Mouse (Mus musculus): ENCODE data around the gene Atp2b4. TPM values are rescaled to one million over a fixed set of nuclear protein-coding genes. Genes with fewer than 3 reads are reported as not detected.

Gene Atp2b4
- polyA plus RNA-seq, 1 experiment from 2014 or later: 13.9 TPM

DNA sequence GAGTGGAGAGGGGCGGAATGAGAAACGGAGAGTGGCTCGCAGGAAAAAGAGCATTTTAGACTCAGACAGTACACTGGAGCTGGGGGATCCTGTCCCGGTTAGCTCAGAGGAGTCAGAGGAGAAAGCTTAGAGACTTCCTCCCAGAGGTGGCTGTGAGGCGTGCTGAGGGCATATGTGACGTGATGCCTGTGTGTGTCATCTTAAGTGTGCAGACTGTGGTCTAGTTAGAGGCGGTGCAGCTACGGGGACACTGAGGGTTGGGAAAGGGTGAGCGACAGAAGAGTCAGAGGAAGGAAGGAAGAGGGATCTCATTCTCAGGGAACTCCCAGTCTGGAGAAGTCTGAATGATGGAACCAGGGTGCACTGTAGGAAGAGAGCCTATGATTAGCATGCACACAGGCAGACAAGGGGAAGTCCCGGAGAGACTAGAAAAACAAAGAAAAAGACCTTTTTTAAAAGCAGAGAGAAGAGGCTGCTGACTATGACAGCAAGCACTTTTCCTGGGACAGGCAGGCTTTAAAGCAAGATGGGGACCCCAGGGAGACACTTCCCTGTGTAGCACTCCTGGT lies 28.9 kb downstream of the Atp2b4 start:
- peak overlapping the region; percentile 54 for H3K9ac ChIP-seq
- H3K9me3 ChIP-seq: no peaks in the 10 kb centered on the region
- H3K27ac ChIP-seq (replicated peaks): peak overlapping the region; percentile 70

DNA sequence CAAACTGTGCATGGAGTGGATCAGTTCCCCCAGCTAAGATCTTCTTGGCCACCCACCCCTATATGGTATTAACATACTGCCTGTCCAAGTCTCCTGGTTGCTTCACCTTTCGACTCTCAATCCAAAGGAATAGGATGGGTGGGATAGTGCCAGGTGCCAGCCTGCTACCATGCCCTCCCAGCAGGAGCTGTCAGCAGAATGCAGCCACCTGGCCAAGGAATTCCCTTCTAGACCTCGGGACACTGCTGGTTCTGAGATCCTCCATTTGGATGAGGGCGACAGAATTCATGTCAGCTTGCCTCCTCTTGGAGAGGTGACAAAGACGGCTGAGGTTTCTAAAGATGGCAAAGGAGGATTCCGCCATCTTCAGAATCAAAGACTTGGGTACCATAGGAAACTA lies 32.8 kb downstream of the Atp2b4 start:
- H3K27ac ChIP-seq (replicated peaks): peak overlapping the region; percentile 69
- H3K4me3 ChIP-seq: no peak overlapping the region
- H3K27me3 ChIP-seq (replicated peaks): no peaks in the 10 kb centered on the region
- H3K4me1 ChIP-seq: peaks cover 71% of the 10 kb centered on the region
- WGBS: 72% methylated on average over 5 of the region's 5 CpGs
- H3K9ac ChIP-seq: no peak overlapping the region
- no peak overlapping the region for H3K4me2 ChIP-seq
- ATAC-seq (ENCODE audit: extremely low read depth, insufficient number of reproducible peaks, low FRiP score, low TSS enrichment): no peak
- peaks cover 14% of the 10 kb centered on the region; the same call in 1 of the 2 replicates for H3K36me3 ChIP-seq
- no peaks in the 10 kb centered on the region for H3K9me3 ChIP-seq

More for the DNA sequence above, 28.9 kb downstream of the Atp2b4 start:
- Histone ChIP-seq H3K27me3 (replicated peaks) (no peaks in the 10 kb centered on the region), H3K36me3 (peaks cover 14% of the 10 kb centered on the region; the same call in 1 of the 2 replicates), H3K4me2 (peak overlapping the region; percentile 11; the same call in 1 of the 2 replicates), H3K4me3 (no peak overlapping the region), H3K4me1 (peaks cover 43% of the 10 kb centered on the region)
- ATAC-seq (ENCODE audit: extremely low read depth, insufficient number of reproducible peaks, low FRiP score, low TSS enrichment): no peak
- WGBS: 51% methylated on average over 10 of the region's 10 CpGs

DNA sequence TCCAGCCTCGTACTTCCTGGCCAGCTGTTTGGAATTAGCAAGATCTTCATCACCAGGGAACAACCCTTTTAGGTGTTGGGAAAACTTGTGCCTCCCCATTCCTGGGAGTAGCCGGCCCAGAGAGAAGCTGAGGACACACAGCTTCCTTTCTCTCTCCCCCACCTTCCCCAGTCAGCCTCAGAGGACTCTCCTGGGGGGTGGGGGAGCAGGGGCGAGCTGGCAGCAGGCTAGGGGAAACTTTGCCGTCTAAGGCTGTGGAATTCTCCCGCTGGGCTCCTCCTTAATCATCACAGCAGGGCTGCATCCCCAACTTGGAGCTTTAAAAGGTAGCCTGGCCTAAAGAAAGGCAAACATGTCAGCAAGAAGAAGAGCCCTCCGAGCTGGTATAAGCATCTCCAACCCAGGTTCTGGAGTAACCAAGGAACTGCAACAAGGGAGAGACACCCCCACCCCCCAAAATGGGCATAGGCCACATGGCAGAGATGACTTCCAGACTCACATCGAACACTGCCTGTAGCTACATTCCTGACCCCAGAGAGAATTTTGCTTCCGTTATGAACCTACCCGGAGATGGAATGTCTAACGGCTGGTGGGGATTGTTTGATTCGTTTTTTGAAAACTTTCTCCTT lies 33.8 kb downstream of the Atp2b4 start:
- peak overlapping the region; percentile 20 for H3K9ac ChIP-seq
- peak overlapping the region; percentile 69 for H3K27ac ChIP-seq (replicated peaks)
- no peak for ATAC-seq (ENCODE audit: extremely low read depth, insufficient number of reproducible peaks, low FRiP score, low TSS enrichment)
- H3K4me3 ChIP-seq: no peak overlapping the region
- H3K9me3 ChIP-seq: no peaks in the 10 kb centered on the region
- WGBS: 18% methylated on average over 11 of the region's 11 CpGs
- no peaks in the 10 kb centered on the region for H3K27me3 ChIP-seq (replicated peaks)
- H3K36me3 ChIP-seq: peaks cover 14% of the 10 kb centered on the region; the same call in 1 of the 2 replicates
- H3K4me2 ChIP-seq: peak overlapping the region; percentile 27; the same call in 1 of the 2 replicates
- peaks cover 71% of the 10 kb centered on the region for H3K4me1 ChIP-seq

DNA sequence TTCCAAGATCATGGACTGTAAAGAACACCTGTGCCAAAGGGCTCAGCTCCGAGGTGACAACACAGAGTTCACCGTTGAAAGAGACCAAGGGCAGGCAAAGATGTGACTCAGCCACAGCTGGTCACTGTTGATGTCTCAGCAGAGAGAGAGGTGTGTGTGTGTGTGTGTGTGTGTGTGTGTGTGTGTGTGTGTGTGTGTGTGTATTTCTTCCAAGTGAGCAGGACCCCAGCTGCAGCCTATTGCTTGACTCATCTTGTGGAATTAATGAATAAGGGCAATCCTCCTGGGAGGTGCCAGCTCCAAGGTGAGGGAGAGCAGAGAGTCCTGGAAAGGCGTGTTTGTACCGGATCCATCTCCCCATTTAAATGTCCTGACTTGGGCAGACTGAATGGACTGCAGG lies 35.5 kb downstream of the Atp2b4 start:
- H3K4me3 ChIP-seq: no peak overlapping the region
- 0 out of 2 replicates have a peak overlapping the region, but pooled peaks have one; percentile 2 for H3K9ac ChIP-seq
- ATAC-seq (ENCODE audit: extremely low read depth, insufficient number of reproducible peaks, low FRiP score, low TSS enrichment): no peak
- no peak overlapping the region for H3K4me2 ChIP-seq
- 61% methylated on average over 4 of the region's 4 CpGs for WGBS
- no peak overlapping the region for H3K27ac ChIP-seq (replicated peaks)
- H3K36me3 ChIP-seq: peaks cover 14% of the 10 kb centered on the region; the same call in 1 of the 2 replicates
- H3K4me1 ChIP-seq: peaks cover 77% of the 10 kb centered on the region
- H3K9me3 ChIP-seq: no peaks in the 10 kb centered on the region
- no peaks in the 10 kb centered on the region for H3K27me3 ChIP-seq (replicated peaks)

DNA sequence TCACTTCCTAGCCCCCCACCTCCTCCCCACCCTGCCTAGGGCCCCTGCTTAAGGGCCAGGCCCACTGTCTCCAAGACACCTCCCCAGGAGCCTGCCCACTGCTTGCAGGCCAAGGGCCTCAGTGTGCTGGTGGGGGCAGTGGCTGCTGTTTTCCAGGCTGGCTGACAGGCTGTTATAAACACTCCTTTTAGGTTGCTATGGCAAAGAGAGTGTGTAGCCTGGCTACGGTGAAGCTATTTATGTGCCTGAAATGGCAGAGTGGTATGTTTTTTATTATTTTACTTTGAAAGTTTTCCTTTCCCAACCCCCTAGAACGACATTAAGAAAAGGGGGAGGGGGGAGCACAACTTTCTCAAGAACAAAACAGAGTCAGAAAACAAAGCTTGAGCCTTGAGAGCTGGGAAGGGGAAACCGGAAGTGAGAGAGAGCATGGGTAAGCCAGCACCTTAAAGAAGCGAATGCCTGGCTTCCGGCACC lies 37.9 kb downstream of the Atp2b4 start:
- Histone ChIP-seq H3K27me3 (replicated peaks) (no peaks in the 10 kb centered on the region), H3K4me2 (no peak overlapping the region), H3K27ac (replicated peaks) (peak overlapping the region; percentile 54), H3K9ac (peak overlapping the region; percentile 15; the same call in 1 of the 2 replicates), H3K36me3 (no peaks in the 10 kb centered on the region), H3K4me1 (peaks cover 86% of the 10 kb centered on the region), H3K4me3 (no peak overlapping the region), H3K9me3 (no peaks in the 10 kb centered on the region)
- 53% methylated on average over 5 of the region's 5 CpGs for WGBS
- no peak for ATAC-seq (ENCODE audit: extremely low read depth, insufficient number of reproducible peaks, low FRiP score, low TSS enrichment)

DNA sequence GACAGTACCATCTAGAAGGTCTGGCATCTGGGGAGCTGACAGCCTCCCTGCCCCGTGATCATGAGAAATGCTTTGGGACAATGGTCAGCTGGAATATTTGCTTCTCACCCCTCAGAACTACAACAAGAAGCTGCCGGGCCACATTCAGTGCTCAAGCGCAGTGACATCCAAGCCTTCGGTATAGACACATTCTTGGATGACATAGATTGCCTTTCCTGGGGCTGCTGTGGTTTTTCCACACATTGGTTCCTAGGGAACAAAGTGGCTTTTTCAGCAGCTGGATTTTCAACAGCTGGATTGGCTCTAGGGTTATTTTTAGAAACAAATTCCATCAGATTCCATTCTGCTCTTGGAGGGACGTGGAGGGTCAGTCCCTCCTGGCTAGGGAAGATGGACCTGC lies 39.6 kb downstream of the Atp2b4 start:
- H3K9ac ChIP-seq: no peak overlapping the region
- ATAC-seq (ENCODE audit: extremely low read depth, insufficient number of reproducible peaks, low FRiP score, low TSS enrichment): no peak
- peaks cover 69% of the 10 kb centered on the region for H3K4me1 ChIP-seq
- peaks cover 3% of the 10 kb centered on the region; the same call in 1 of the 2 replicates for H3K36me3 ChIP-seq
- H3K4me2 ChIP-seq: no peak overlapping the region
- no peaks in the 10 kb centered on the region for H3K9me3 ChIP-seq
- H3K27ac ChIP-seq (replicated peaks): peak overlapping the region; percentile 29
- 36% methylated on average over 5 of the region's 5 CpGs for WGBS
- H3K4me3 ChIP-seq: no peak overlapping the region
- H3K27me3 ChIP-seq (replicated peaks): no peaks in the 10 kb centered on the region

DNA sequence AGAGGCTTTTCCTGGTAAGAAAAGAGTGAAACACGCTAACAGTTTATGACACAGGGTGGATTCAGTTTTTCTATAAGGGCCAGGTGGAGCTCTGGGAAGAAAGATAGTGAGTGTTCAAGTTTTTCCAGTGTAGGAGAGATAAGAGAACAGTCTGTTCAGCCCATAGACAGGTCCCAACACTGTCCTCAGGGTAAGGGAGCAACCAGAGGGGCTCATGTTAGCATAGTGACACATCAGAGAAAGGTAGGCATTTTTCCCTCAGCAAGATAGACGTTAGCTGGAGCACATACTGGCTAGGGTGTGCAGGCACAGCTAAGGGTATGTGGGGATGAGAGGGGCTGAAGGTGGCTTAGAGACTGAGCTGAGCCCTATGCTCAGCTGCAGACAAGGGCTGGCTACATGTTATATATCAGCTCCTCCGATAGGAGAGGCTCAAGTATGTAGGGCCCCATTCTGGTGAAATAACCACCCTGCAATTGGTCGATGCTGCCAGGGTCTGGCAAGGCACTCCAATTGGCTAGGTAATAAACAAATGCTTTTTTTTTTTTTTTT lies 46.4 kb downstream of the Atp2b4 start:
- Histone ChIP-seq H3K9me3 (no peaks in the 10 kb centered on the region), H3K36me3 (peaks cover 23% of the 10 kb centered on the region), H3K27ac (replicated peaks) (0 out of 2 replicates have a peak overlapping the region, but pooled peaks have one; percentile 13), H3K4me3 (no peak overlapping the region), H3K9ac (0 out of 2 replicates have a peak overlapping the region, but pooled peaks have one; percentile 16), H3K4me2 (peak overlapping the region; percentile 20; the same call in 1 of the 2 replicates), H3K27me3 (replicated peaks) (no peaks in the 10 kb centered on the region), H3K4me1 (peaks cover 28% of the 10 kb centered on the region)
- no peak; the same call in 1 of the 2 replicates for ATAC-seq (ENCODE audit: extremely low read depth, insufficient number of reproducible peaks, low FRiP score, low TSS enrichment)
- WGBS: 53% methylated on average over 4 of the region's 4 CpGs

DNA sequence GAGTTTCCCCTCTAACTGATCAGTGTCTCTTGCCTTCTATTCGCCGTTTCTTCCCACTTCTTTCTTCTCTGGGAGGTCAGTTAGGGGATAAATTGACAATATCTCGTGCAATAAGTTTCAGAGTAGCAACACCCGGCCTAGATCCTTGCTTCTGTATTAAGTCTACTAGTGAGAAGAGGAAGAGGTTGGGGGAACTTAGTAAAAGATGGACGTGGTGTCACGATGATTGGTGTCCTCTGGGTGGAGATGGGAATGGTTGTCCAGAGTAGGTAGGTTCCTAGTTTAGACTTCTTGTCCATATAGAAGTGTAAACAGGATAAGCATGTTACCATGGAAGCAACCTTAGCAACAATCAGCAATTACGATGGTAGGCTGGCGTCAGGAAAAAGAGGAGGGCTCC lies 47.5 kb downstream of the Atp2b4 start:
- no peak for ATAC-seq (ENCODE audit: extremely low read depth, insufficient number of reproducible peaks, low FRiP score, low TSS enrichment)
- 81% methylated on average over 8 of the region's 8 CpGs for WGBS
- Histone ChIP-seq H3K9ac (no peak overlapping the region), H3K4me1 (peaks cover 29% of the 10 kb centered on the region), H3K36me3 (peaks cover 23% of the 10 kb centered on the region), H3K27me3 (replicated peaks) (no peaks in the 10 kb centered on the region), H3K9me3 (no peaks in the 10 kb centered on the region), H3K4me3 (no peak overlapping the region), H3K27ac (replicated peaks) (no peak overlapping the region), H3K4me2 (no peak overlapping the region)

DNA sequence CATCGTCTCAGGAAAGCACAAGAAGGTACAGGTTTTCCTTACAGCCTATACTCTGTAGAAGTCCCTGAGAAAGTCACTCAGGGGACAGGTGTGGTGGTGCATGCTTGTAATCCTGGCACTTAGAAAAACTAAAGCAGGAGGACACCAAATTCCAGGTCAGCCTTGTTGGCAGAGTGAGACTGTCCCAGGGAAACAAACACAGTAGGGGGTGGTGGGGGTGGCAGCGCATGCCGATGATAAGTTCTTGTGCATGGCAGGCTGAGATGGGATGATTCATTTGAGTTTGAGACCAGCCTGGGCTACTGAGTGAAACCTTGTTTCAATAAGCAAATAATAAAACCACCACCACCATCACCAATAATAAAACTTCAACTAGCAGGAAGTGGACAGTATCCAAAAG lies 49.2 kb downstream of the Atp2b4 start:
- Histone ChIP-seq H3K36me3 (peaks cover 23% of the 10 kb centered on the region), H3K9me3 (no peaks in the 10 kb centered on the region), H3K9ac (no peak overlapping the region), H3K4me1 (peaks cover 33% of the 10 kb centered on the region), H3K4me3 (no peak overlapping the region), H3K4me2 (no peak overlapping the region), H3K27me3 (replicated peaks) (no peaks in the 10 kb centered on the region), H3K27ac (replicated peaks) (no peak overlapping the region)
- WGBS: 82% methylated on average over 3 of the region's 3 CpGs
- no peak for ATAC-seq (ENCODE audit: extremely low read depth, insufficient number of reproducible peaks, low FRiP score, low TSS enrichment)

DNA sequence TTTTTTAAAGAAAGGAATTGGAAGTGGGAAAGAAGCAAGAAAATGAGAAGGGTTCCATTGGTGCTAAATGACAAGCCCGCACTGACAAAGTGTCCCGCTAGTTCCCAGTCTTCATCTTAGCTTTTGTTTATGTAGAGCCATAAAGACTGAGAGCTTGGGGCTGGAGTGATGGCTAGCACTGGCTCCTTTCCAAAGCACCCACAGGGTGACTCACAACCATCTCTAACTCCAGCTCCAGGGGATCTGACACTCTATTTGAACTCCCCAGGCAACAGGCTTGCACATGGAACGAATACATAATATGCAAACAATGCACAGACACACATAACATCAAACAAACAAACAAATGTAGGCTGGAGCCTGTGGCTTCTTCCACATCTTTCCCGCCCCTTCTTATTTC lies 50.9 kb downstream of the Atp2b4 start:
- H3K4me1 ChIP-seq: peaks cover 45% of the 10 kb centered on the region
- no peak overlapping the region for H3K9ac ChIP-seq
- no peak overlapping the region for H3K4me3 ChIP-seq
- no peaks in the 10 kb centered on the region for H3K27me3 ChIP-seq (replicated peaks)
- 80% methylated on average over 4 of the region's 4 CpGs for WGBS
- ATAC-seq (ENCODE audit: extremely low read depth, insufficient number of reproducible peaks, low FRiP score, low TSS enrichment): no peak
- peaks cover 18% of the 10 kb centered on the region; the same call in 1 of the 2 replicates for H3K36me3 ChIP-seq
- H3K9me3 ChIP-seq: no peaks in the 10 kb centered on the region
- no peak overlapping the region for H3K27ac ChIP-seq (replicated peaks)
- H3K4me2 ChIP-seq: no peak overlapping the region

DNA sequence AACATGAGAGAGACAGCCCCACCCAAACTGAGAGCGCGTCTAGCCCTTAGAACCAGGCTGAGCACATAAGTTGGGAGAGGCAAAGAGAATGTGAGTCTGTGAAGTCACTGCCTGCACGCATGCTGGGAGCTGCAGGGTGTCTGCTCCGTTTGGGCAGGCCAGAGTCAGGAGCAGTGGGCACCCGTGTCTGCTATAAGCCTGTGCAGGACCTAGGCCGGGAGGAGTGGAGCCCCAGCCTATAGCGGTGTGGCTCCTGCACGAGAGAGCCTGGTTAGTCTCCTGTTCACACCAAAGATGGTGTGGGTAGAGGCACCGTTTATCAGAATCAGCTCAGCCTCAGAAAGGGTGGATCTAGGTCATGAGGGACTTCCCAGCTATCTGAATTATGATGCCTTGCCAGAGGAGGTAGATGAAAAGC lies 55.8 kb downstream of the Atp2b4 start:
- H3K27me3 ChIP-seq (replicated peaks): no peaks in the 10 kb centered on the region
- no peak overlapping the region for H3K4me3 ChIP-seq
- H3K9me3 ChIP-seq: no peaks in the 10 kb centered on the region
- whole genome bisulfite sequencing: 30% methylated on average over 9 of the region's 9 CpGs
- peak overlapping the region; percentile 74 for H3K27ac ChIP-seq (replicated peaks)
- H3K4me2 ChIP-seq: peak overlapping the region; percentile 16; the same call in 1 of the 2 replicates
- peaks cover 60% of the 10 kb centered on the region for H3K4me1 ChIP-seq
- peaks cover 2% of the 10 kb centered on the region; the same call in 1 of the 2 replicates for H3K36me3 ChIP-seq
- no peak for ATAC-seq (ENCODE audit: extremely low read depth, insufficient number of reproducible peaks, low FRiP score, low TSS enrichment)
- peak overlapping the region; percentile 45; the same call in 1 of the 2 replicates for H3K9ac ChIP-seq
